Mouse (Mus musculus) midbrain, embryonic 11.5 days (tissue): ENCODE data around the gene Pif1. TPM values are rescaled to one million over a fixed set of nuclear protein-coding genes. Genes with fewer than 3 reads are reported as not detected.

Source experiments
- ATAC-seq: fragments of 200-750 bp; cut with Nextera tagmentation; 2 replicates; pipeline ENCODE4 v1.8.0; 2017; ENCODE audit warnings: moderate TSS enrichment, moderate library complexity; ENCODE audit not compliant: low FRiP score
- DNase-seq: peaks from one replicate; pipeline ENCODE4 v3.0.0; 2015; ENCODE audit warnings: low spot score; ENCODE audit errors: missing footprints
- H3K27ac ChIP-seq: fragments of 300-500 bp; sonication (generic); 2 replicates; pipeline ENCODE4 v1.5.1; 2014; ENCODE audit warnings: low read depth, low read length
- H3K27me3 ChIP-seq: fragments of 300-500 bp; sonication (generic); 2 replicates; pipeline ENCODE4 v1.6.1; 2014; ENCODE audit warnings: mild to moderate bottlenecking, low read length, moderate library complexity, mixed read lengths; ENCODE audit not compliant: control insufficient read depth, insufficient read depth
- H3K36me3 ChIP-seq: fragments of 300-500 bp; sonication (generic); 2 replicates; pipeline ENCODE4 v1.6.1; 2014; ENCODE audit warnings: mild to moderate bottlenecking, low read length, moderate library complexity, mixed read lengths; ENCODE audit not compliant: control insufficient read depth, insufficient read depth
- H3K4me1 ChIP-seq: fragments of 300-500 bp; sonication (generic); 2 replicates; pipeline ENCODE4 v1.6.1; 2014; ENCODE audit warnings: low read length; ENCODE audit not compliant: control insufficient read depth, insufficient read depth
- H3K4me2 ChIP-seq: fragments of 300-500 bp; sonication (generic); 2 replicates; pipeline ENCODE4 v1.6.1; 2014; ENCODE audit warnings: mild to moderate bottlenecking, moderate library complexity
- H3K4me3 ChIP-seq: fragments of 300-500 bp; sonication (generic); 2 replicates; pipeline ENCODE4 v1.5.1; 2014; ENCODE audit warnings: low read depth, low read length
- H3K9ac ChIP-seq: fragments of 300-500 bp; sonication (generic); 2 replicates; pipeline ENCODE4 v1.6.1; 2014; ENCODE audit warnings: low read length
- H3K9me3 ChIP-seq: fragments of 300-500 bp; sonication (generic); 2 replicates; pipeline ENCODE4 v1.6.1; 2016; ENCODE audit warnings: low read length; ENCODE audit not compliant: control insufficient read depth
- WGBS: fragments of 180-500 bp; shearing (Covaris S2); extraction: QIAGEN DNeasy Blood & Tissue Kit; methylation state at CpG from one replicate; pipeline ENCODE4 v1.1.7; 2014; 5-methylcytosine and 5-hydroxymethylcytosine counted together
- polyA plus RNA-seq: library from polyadenylated mRNA; unstranded; fragments of >200 nt; fragmentation: Nextera tagmentation; extraction: Ambion mirVana; gene quantifications from 2 replicates; pipeline ENCODE4 v1.2.1, GENCODE M21; 2014

Gene Pif1
- polyA plus RNA-seq, 1 experiment from 2014 or later, result 13.6 TPM

DNA sequence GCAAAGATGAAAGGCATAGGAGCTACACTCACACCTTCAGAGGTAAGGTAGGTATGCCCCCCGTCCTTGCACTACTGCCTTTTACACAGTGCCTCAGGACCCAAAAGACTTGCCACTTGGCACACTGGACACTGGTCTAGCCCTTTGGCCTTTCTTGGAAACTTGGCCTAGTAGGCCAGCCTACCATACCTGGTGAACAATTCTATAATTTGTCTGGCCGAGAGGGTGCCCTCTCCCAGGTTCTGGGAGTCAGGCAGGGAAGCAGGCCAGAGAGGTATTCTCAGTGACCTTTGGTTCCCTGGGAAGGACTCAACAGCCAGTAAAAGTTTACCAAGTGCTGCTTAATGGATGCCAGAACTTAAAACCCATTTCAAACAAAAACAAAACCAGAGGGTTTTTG lies 34.7 kb downstream of the Pif1 start:
- H3K4me2 ChIP-seq, result no peak overlapping the region
- no peak overlapping the region for H3K4me3 ChIP-seq
- no peaks in the 10 kb centered on the region for H3K9me3 ChIP-seq
- H3K27me3 ChIP-seq, result no peaks in the 10 kb centered on the region
- WGBS, result 88% methylated on average over 2 of the region's 2 CpGs
- no peaks in the 10 kb centered on the region for H3K36me3 ChIP-seq
- DNase-seq (no peak), ATAC-seq (no peak)
- H3K9ac ChIP-seq, result no peak overlapping the region
- H3K4me1 ChIP-seq, result no peaks in the 10 kb centered on the region
- no peak overlapping the region for H3K27ac ChIP-seq

DNA sequence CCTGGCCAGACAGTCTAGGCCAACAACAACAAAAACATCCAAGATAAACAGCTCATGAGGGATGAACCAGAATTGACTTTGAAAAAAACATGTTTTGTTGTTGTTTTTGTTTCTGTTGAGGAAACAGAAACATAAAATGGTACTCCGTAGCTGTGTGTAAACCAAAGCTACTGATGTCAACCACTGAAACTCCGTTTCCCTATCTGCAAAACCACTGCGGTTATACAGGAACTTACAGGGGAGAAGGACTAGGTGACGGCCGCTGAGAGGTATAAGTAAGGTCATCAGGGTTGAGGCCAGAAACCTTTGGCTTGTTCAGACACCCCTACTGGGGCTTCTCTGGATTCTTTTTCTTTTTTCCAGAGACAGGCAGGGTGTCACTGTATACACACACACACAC lies 35.9 kb downstream of the Pif1 start:
- peaks cover 4% of the 10 kb centered on the region; the same call in 1 of the 2 replicates for H3K27me3 ChIP-seq
- DNase-seq (no peak), ATAC-seq (no peak)
- no peak overlapping the region for H3K4me2 ChIP-seq
- no peaks in the 10 kb centered on the region for H3K9me3 ChIP-seq
- H3K27ac ChIP-seq, result no peak overlapping the region
- no peak overlapping the region for H3K4me3 ChIP-seq
- no peaks in the 10 kb centered on the region for H3K4me1 ChIP-seq
- 89% methylated on average over 5 of the region's 5 CpGs for WGBS
- no peak overlapping the region for H3K9ac ChIP-seq
- H3K36me3 ChIP-seq, result no peaks in the 10 kb centered on the region

DNA sequence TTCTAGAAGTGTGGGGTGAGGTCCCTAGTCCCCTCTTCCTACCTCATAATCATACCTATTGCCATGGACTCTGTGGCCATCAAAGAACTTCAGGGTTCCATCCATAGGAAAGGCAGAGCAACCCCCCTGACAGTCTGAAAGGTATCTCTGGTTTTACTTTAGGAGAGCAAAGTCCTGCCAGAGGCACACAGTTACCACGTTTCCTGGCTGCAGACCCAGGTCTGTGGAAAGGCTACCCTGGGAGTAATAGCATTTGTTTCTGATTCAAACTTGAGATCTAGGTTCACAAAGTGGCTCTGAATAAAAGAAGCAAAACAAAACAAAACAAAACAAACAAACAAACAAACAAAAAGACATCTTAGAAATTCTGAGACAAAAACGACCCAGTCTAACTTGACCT lies 37.3 kb downstream of the Pif1 start:
- no peak for ATAC-seq
- no peaks in the 10 kb centered on the region for H3K36me3 ChIP-seq
- no peak overlapping the region for H3K27ac ChIP-seq
- 78% methylated on average over 2 of the region's 2 CpGs for WGBS
- no peak overlapping the region for H3K9ac ChIP-seq
- no peak overlapping the region for H3K4me2 ChIP-seq
- no peak overlapping the region for H3K4me3 ChIP-seq
- no peaks in the 10 kb centered on the region for H3K9me3 ChIP-seq
- DNase-seq, result no peak
- peaks cover 6% of the 10 kb centered on the region for H3K4me1 ChIP-seq
- peaks cover 15% of the 10 kb centered on the region for H3K27me3 ChIP-seq

DNA sequence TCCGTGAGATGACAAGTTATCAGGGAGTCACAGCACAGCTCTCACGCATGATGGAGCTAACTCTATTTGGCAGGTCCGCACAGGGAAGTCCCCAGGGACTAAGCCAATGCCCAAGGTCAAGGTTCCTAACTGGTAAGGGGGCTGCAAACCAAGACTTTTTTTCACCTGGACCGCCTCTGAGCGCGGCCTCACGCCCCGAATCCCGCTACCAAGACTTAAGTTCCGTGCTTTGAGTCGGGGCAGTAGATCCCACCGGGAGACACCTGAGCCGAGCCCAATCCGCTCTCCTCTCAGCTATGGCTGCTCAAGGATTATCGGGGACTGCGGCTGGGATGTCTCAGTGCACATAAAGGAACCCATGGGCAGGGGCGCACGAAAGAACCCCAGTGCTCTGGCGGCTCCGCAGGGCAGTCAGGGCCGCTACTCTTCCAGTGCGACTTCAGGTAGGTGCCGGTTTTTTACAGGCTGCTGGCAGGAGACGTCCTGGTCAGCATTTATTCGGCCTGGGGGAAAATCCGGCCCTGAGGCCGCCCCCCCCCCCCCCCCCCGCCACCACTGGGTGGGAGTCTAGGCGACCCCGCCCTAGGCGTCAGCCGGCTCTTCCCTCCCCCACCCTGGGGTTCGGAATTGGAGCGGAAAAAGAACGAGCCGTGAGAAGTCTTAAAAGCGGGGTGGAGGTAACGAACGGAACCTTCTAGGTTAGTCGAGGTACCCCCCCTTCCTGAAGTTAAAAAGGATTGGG lies 42.2 kb downstream of the Pif1 start, which contains the start of gene Rbpms2:
Rbpms2 (plus strand) TSS at position 624 of the 742 bp plus-strand sequence.
- Histone ChIP-seq H3K4me2 (peak within 1 kb of the TSS; percentile 90), H3K27me3 (peaks cover 30% of the 10 kb centered on the region), H3K9me3 (no peaks in the 10 kb centered on the region), H3K36me3 (no peaks in the 10 kb centered on the region), H3K9ac (peak within 1 kb of the TSS; percentile 75), H3K4me1 (peaks cover 19% of the 10 kb centered on the region), H3K4me3 (peak within 1 kb of the TSS; percentile 63), H3K27ac (no peak within 1 kb of the TSS)
- ATAC-seq (no peak), DNase-seq (peak; percentile 95)
- 1% methylated on average over 37 of the region's 40 CpGs for WGBS

DNA sequence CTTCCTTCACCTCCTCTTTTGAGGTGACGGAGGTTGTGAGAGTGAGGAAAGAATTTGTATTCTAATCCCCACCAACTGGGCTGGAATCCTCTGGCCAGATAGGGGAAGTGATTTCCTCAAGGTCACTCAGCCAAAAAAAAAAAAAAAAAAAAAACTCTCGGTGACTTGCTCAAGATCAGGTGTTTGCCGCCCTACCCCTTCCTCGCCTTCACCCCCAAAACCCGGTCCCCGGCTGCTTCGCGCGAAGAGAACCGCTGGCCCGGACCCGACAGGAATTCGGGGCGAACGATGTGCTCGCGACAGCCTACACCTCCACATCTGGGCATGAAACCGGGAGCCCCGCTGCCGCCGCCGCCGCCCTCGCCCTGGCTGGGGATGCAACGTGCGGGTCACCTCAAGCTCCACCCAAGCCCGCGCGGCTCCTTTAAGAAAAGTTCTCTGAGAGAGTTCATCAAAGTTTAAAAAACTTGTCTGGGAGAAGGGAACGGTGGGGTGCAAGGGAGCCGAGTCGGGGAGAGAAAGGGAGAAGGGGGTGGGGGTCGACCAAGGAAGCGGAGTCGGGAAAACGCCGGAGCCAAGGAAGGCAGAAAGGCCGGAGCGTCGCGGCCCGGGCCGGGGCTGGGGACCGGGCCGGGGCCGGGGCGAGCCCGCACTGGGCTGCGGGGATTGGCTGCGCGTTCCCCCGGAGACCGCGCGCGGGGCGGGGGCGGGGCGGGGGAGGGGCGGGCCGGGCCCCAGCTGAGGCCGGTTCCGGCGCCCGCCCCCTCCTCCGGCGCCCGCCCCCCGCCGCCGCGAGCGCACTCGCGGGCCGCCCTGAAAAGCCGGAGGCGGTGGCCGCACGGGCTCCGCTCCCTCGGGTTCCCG lies 43.0 kb downstream of the Pif1 start:
- WGBS, result 0% methylated on average over 40 of the region's 83 CpGs
- H3K9me3 ChIP-seq, result no peaks in the 10 kb centered on the region
- peaks cover 19% of the 10 kb centered on the region for H3K4me1 ChIP-seq
- H3K36me3 ChIP-seq, result no peaks in the 10 kb centered on the region
- H3K9ac ChIP-seq, result peak overlapping the region; percentile 75
- DNase-seq (peak; percentile 94), ATAC-seq (peak; percentile 89)
- peaks cover 30% of the 10 kb centered on the region for H3K27me3 ChIP-seq
- peak overlapping the region; percentile 90 for H3K4me2 ChIP-seq
- peak overlapping the region; percentile 63 for H3K4me3 ChIP-seq
- H3K27ac ChIP-seq, result no peak overlapping the region

DNA sequence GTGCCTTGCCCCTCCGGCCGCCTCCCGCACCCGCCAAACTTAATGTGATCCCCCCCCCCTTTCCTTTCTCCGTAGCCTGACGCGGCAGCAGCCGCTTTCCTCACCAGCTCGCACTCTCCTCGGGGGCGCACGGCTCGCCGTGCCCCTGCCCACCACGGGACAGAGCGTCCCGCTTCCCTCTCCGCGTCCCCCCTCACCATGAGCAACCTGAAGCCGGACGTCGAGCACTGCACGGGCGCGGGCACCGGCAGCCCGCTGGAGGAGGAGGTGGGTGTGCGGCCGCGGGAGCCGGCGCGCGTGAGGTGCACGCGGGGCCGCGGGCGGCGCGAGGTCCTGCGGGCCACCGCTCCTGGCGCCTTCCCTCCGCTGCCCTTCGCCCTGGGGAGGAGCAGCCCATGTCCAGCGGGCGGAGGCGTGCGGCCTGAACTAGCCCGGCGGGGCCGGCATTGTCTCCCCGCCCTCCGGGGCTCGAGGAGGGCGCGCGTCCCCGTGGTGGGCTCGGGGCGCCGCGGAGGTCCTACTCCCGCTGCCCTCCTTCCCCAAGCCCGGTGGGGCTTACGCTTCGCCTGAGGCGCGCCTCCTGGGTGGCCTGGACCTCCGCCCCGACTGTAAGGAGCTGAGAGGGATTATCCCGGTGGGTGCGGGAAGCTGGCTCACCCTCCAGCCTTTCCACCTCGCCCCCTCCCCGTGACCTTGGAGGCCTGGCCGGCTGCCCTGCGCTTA lies 43.8 kb downstream of the Pif1 start:
- H3K4me3 ChIP-seq, result peak overlapping the region; percentile 63
- peak overlapping the region; percentile 75 for H3K9ac ChIP-seq
- under 1% methylated on average over 64 of the region's 78 CpGs for WGBS
- no peaks in the 10 kb centered on the region for H3K9me3 ChIP-seq
- ATAC-seq (peak; percentile 88), DNase-seq (peak; percentile 96)
- H3K4me1 ChIP-seq, result peaks cover 19% of the 10 kb centered on the region
- H3K27me3 ChIP-seq, result peaks cover 30% of the 10 kb centered on the region
- peak overlapping the region; percentile 41; the same call in 1 of the 2 replicates for H3K27ac ChIP-seq
- H3K36me3 ChIP-seq, result no peaks in the 10 kb centered on the region
- H3K4me2 ChIP-seq, result peak overlapping the region; percentile 90

DNA sequence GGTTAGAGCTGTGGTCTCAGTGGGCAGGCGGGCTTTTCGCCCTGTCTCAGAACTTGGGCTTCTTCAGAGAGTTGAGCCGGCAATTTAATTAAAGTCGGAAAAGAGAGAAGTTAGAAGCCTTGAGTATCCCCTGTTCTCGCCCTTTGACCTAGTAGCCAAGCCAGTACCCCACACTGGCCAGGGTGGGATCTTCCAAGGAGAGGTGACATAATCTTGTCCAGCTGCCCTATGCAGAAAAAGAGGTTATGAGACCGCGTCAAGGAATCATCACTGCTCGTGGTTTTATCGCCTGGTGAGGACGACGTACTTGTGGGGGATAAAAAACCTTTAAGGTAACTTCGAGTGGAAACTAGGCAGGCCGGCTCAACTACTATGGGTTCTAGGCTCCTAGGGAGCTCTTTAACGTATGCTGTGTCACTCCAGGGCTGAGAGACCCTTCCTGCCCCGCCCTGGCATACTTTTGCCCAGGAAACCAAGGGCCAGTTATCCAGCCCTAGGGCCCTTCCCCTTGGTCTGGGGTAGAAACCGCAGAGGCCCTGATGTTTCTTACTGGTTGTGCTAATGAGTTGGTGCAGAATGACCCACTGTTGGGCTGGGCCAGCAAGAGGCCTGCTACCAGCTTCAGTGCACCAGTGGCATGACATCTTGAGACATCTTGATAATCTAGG lies 44.5 kb downstream of the Pif1 start:
- WGBS, result 7% methylated on average over 16 of the region's 16 CpGs
- DNase-seq (peak; percentile 95), ATAC-seq (0 out of 2 replicates have a peak, but pooled peaks have one; percentile 26)
- no peaks in the 10 kb centered on the region for H3K36me3 ChIP-seq
- H3K9me3 ChIP-seq, result no peaks in the 10 kb centered on the region
- H3K9ac ChIP-seq, result peak overlapping the region; percentile 75
- peak overlapping the region; percentile 90 for H3K4me2 ChIP-seq
- peaks cover 30% of the 10 kb centered on the region for H3K27me3 ChIP-seq
- no peak overlapping the region for H3K27ac ChIP-seq
- H3K4me1 ChIP-seq, result peaks cover 19% of the 10 kb centered on the region
- peak overlapping the region; percentile 63 for H3K4me3 ChIP-seq

DNA sequence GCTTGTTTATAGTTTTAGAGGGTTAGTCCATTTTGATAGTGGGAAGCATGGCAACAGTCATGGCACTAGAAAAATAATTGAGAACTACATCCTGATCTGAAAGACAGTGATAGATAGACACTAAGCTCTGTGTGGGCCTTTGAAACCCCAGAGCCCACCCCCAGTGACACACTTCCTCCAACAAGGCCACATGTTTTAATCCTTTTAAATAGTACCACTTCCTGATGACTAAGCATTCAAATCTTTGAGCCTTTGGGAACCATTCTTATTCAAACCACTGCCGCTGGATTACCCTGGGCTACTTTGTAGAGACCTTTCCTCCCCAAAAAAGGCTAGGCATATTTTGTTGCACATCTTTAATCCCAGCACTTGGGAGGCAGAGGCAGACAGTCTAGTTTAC lies 48.8 kb downstream of the Pif1 start:
- Histone ChIP-seq H3K27ac (no peak overlapping the region), H3K4me3 (no peak overlapping the region), H3K9ac (no peak overlapping the region), H3K36me3 (no peaks in the 10 kb centered on the region), H3K27me3 (peaks cover 10% of the 10 kb centered on the region), H3K4me1 (peaks cover 8% of the 10 kb centered on the region), H3K9me3 (no peaks in the 10 kb centered on the region), H3K4me2 (no peak overlapping the region)
- ATAC-seq (no peak), DNase-seq (no peak)
- WGBS, result 51% methylated on average over 1 of the region's 1 CpGs
